Mouse (Mus musculus) stomach, embryonic 16.5 days (tissue): Measurements from ENCODE around the gene Hspb6. TPM values are rescaled to one million over a fixed set of nuclear protein-coding genes. Genes with fewer than 3 reads are reported as not detected.

Experiments used
- ATAC-seq: fragments of 200-750 bp; cut with Nextera tagmentation; 2 replicates; pipeline ENCODE4 v1.8.0; 2017; ENCODE audit warnings: moderate number of reproducible peaks, moderate TSS enrichment; ENCODE audit not compliant: insufficient read depth, low FRiP score
- H3K27ac ChIP-seq: fragments of 300-500 bp; sonication (generic); 2 replicates; pipeline ENCODE4 v1.5.1; 2014; ENCODE audit warnings: low read length
- H3K27me3 ChIP-seq: fragments of 300-500 bp; sonication (generic); 2 replicates; pipeline ENCODE4 v1.6.1; 2014; ENCODE audit warnings: low read length, control low read depth, mixed read lengths; ENCODE audit not compliant: control insufficient read depth, insufficient read depth
- H3K36me3 ChIP-seq: fragments of 300-500 bp; sonication (generic); 2 replicates; pipeline ENCODE4 v1.6.1; 2014; ENCODE audit warnings: low read length; ENCODE audit not compliant: control insufficient read depth, insufficient read depth
- H3K4me1 ChIP-seq: fragments of 300-500 bp; sonication (generic); 2 replicates; pipeline ENCODE4 v1.6.1; 2014; ENCODE audit warnings: low read length, control low read depth, mixed read lengths; ENCODE audit not compliant: control insufficient read depth, insufficient read depth
- H3K4me2 ChIP-seq: fragments of 300-500 bp; sonication (generic); 2 replicates; pipeline ENCODE4 v1.6.1; 2014; ENCODE audit warnings: low read depth, low read length, mixed read lengths
- H3K4me3 ChIP-seq: fragments of 300-500 bp; sonication (generic); replicated peaks from 2 replicates; pipeline ENCODE4 v1.5.1; 2014; ENCODE audit warnings: mild to moderate bottlenecking, low read length
- H3K9ac ChIP-seq: fragments of 300-500 bp; sonication (generic); 2 replicates; pipeline ENCODE4 v1.6.1; 2014; ENCODE audit warnings: low read length
- H3K9me3 ChIP-seq: fragments of 300-500 bp; sonication (generic); replicated peaks from 2 replicates; pipeline ENCODE4 v1.6.1; 2016; ENCODE audit warnings: low read length, control low read depth; ENCODE audit not compliant: control insufficient read depth
- WGBS: fragments of 180-500 bp; shearing (Covaris S2); extraction: QIAGEN DNeasy Blood & Tissue Kit; methylation state at CpG from one replicate; pipeline ENCODE4 v1.1.7; 2014; 5-methylcytosine and 5-hydroxymethylcytosine counted together
- polyA plus RNA-seq: library from polyadenylated mRNA; unstranded; fragments of >200 nt; fragmentation: Nextera tagmentation; extraction: Ambion mirVana; gene quantifications from 2 replicates; pipeline ENCODE4 v1.2.1, GENCODE M21; 2015

Hspb6 gene
- polyA plus RNA-seq, 1 experiment from 2014 or later = 69.8 TPM

GRCm38 (mm10) chr7:30589435-30590301, 37.7 kb downstream of the Hspb6 start:
- peak; percentile 58 for ATAC-seq
- Histone ChIP-seq H3K36me3 (peaks cover 18% of the 10 kb centered on the region), H3K4me1 (peaks cover 15% of the 10 kb centered on the region), H3K4me2 (peak overlapping the region; percentile 76), H3K27me3 (no peaks in the 10 kb centered on the region), H3K4me3 (peak overlapping the region; percentile 100), H3K9ac (peak overlapping the region; percentile 100), H3K27ac (peak overlapping the region; percentile 95), H3K9me3 (no peaks in the 10 kb centered on the region)
- 24% methylated on average over 40 of the region's 40 CpGs for WGBS

- Histone ChIP-seq H3K27ac (no peak overlapping the region), H3K4me3 (no peak overlapping the region), H3K36me3 (0 out of 2 replicates have a peak, but pooled peaks cover 4% of the 10 kb centered on the region), H3K4me1 (peaks cover 15% of the 10 kb centered on the region), H3K27me3 (no peaks in the 10 kb centered on the region), H3K4me2 (no peak overlapping the region), H3K9ac (no peak overlapping the region), H3K9me3 (no peaks in the 10 kb centered on the region)
- 83% methylated on average over 9 of the region's 9 CpGs for WGBS
- ATAC-seq = no peak
These were observed 39.1 kb downstream of the Hspb6 start for GRCm38 (mm10) chr7:30590927-30591604.

DNA sequence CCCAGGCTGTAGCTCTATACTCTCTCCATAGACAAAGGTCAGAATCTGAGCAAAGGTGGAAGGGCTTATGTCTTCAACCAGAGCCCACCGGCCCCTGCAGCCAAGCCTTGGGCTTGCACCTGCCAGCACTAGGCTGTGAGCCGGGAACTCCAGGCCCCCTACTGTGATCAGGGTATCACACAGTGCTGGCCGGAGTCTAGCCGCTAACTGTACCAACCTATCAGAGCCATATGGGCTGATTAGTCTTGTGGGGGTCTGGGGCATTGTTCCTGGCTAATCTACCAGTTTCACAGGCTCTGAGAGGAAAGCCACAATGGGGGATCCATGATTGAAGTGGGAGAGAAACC, 39.6 kb downstream of the Hspb6 start:
- Histone ChIP-seq H3K4me3 (no peak overlapping the region), H3K36me3 (no peaks in the 10 kb centered on the region), H3K4me2 (no peak overlapping the region), H3K27me3 (no peaks in the 10 kb centered on the region), H3K4me1 (peaks cover 15% of the 10 kb centered on the region), H3K9me3 (no peaks in the 10 kb centered on the region), H3K9ac (no peak overlapping the region), H3K27ac (no peak overlapping the region)
- ATAC-seq = no peak
- 72% methylated on average over 4 of the region's 4 CpGs for WGBS

GRCm38 (mm10) chr7:30592772-30593423, 40.9 kb downstream of the Hspb6 start:
- H3K36me3 ChIP-seq = no peaks in the 10 kb centered on the region
- H3K9me3 ChIP-seq = no peaks in the 10 kb centered on the region
- H3K4me1 ChIP-seq = peaks cover 4% of the 10 kb centered on the region; the same call in 1 of the 2 replicates
- H3K4me2 ChIP-seq = no peak overlapping the region
- no peak for ATAC-seq
- H3K4me3 ChIP-seq = no peak overlapping the region
- no peaks in the 10 kb centered on the region for H3K27me3 ChIP-seq
- no peak overlapping the region for H3K9ac ChIP-seq
- no peak overlapping the region for H3K27ac ChIP-seq
- 46% methylated on average over 5 of the region's 5 CpGs for WGBS

DNA sequence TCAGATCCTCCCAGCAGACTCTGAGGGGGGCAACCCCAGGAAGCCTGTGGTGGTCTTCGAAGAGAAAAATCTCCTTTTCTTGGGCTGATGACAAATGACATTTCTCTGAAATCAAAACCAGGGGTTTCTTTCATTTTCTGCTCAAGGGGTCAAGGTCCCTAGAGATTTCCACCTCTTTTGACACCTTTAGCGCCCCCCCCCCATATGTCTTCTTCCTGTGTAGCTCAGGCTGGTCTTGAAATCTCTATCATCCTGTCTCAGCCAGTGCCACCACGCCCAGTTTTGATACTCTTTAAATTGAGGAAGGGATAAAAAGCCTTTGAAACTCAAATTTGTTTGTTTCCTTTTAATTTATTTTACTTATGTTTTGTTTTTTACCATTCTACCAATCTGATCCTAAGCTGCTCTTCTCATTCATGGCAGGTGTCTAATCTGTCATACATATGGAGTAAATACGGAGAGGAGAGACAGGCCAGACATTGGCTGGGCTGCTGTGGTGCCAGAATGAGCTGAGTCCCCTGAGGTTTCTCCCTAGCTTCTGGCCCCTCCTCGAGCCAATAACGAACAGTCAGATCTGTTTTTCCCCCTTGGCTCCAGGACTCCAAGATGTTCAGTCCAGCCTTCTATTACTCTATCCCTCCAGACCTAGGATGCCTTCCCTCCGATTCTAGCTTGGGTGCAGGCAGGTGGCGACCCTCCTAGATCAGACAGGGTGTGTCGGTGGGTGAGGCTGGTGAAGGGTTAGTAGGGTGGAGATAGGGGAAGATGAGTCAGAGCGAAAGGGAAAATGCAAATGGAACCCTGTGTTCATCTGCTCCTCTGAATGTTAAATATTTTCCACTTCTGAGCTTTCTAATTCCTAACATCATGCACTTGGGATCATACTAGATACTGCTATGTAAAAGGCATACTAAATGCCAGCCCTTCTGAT, 41.9 kb downstream of the Hspb6 start:
- Histone ChIP-seq H3K36me3 (no peaks in the 10 kb centered on the region), H3K9ac (no peak overlapping the region), H3K9me3 (no peaks in the 10 kb centered on the region), H3K4me2 (no peak overlapping the region), H3K27ac (no peak overlapping the region), H3K27me3 (no peaks in the 10 kb centered on the region), H3K4me3 (no peak overlapping the region), H3K4me1 (peaks cover 4% of the 10 kb centered on the region; the same call in 1 of the 2 replicates)
- WGBS = 67% methylated on average over 10 of the region's 10 CpGs
- ATAC-seq = no peak

DNA sequence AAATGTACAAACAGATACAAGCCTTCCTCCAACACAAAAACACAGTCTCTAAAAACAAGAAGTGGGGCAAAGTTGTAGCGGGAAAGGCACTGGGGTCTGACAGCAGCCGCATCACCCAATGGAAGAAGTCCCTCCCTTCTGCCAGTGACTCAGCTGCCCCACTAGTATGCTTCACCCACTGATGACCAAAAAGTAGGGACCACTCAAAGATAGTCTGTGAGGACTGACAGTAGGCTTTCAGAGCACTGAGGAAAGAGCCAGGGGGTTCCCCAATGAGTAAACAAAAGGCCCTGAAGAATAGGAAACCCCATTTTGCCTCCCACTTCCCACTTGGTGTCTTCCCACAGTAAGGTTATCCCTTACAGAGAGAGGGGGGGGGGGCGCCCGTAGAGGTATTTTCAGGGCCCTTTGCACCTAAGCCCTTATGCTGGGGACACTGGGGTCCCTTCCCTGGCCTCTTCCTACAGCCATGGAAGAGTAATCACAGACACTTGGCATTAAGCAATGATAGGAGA, 42.6 kb downstream of the Hspb6 start:
- 67% methylated on average over 4 of the region's 4 CpGs for WGBS
- no peak for ATAC-seq
- no peak overlapping the region for H3K9ac ChIP-seq
- H3K4me3 ChIP-seq = no peak overlapping the region
- H3K27ac ChIP-seq = no peak overlapping the region
- no peaks in the 10 kb centered on the region for H3K27me3 ChIP-seq
- H3K9me3 ChIP-seq = no peaks in the 10 kb centered on the region
- no peak overlapping the region for H3K4me2 ChIP-seq
- peaks cover 3% of the 10 kb centered on the region; the same call in 1 of the 2 replicates for H3K4me1 ChIP-seq
- H3K36me3 ChIP-seq = no peaks in the 10 kb centered on the region

DNA sequence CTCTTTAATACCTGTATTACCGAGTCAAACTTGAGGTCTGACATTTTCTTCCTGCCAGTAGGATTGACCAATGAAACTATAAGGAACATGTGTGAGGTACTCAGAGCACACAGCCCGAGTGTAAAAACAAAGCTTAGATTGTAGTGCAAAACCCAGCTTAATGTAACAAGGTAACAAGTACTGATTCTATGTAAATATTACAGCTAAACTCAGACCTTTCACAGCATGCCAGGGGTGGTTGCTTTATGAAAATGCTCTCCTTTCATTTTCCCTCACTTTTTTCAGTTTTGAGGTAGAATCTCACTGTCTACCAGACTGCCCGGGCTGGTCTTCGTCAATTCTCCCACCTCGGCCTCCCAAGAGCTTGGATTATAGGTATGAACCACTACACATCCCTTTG, 44.1 kb downstream of the Hspb6 start:
- no peak for ATAC-seq
- 73% methylated on average over 5 of the region's 5 CpGs for WGBS
- H3K9me3 ChIP-seq = no peaks in the 10 kb centered on the region
- H3K4me1 ChIP-seq = peaks cover 9% of the 10 kb centered on the region; the same call in 1 of the 2 replicates
- no peaks in the 10 kb centered on the region for H3K36me3 ChIP-seq
- H3K9ac ChIP-seq = no peak overlapping the region
- H3K27me3 ChIP-seq = no peaks in the 10 kb centered on the region
- H3K27ac ChIP-seq = no peak overlapping the region
- H3K4me3 ChIP-seq = no peak overlapping the region
- H3K4me2 ChIP-seq = no peak overlapping the region

GRCm38 (mm10) chr7:30596811-30597210, 44.8 kb downstream of the Hspb6 start:
- no peaks in the 10 kb centered on the region for H3K9me3 ChIP-seq
- H3K27me3 ChIP-seq = no peaks in the 10 kb centered on the region
- no peaks in the 10 kb centered on the region for H3K36me3 ChIP-seq
- WGBS = 65% methylated on average over 5 of the region's 5 CpGs
- H3K4me2 ChIP-seq = no peak overlapping the region
- peaks cover 10% of the 10 kb centered on the region; the same call in 1 of the 2 replicates for H3K4me1 ChIP-seq
- no peak for ATAC-seq
- no peak overlapping the region for H3K9ac ChIP-seq
- H3K4me3 ChIP-seq = no peak overlapping the region
- no peak overlapping the region for H3K27ac ChIP-seq
